Mouse (Mus musculus) c-Kit-positive CD71-positive TER-119-positive erythroid progenitor cells, embryonic 14.5 days (primary cell): Measurements from ENCODE around the gene Clec12b.

ENCODE experiments used
- DNase-seq: peaks from one replicate; pipeline ENCODE4 v3.0.0-alpha.2; 2013; ENCODE audit warnings: low spot score

The Clec12b gene

DNA sequence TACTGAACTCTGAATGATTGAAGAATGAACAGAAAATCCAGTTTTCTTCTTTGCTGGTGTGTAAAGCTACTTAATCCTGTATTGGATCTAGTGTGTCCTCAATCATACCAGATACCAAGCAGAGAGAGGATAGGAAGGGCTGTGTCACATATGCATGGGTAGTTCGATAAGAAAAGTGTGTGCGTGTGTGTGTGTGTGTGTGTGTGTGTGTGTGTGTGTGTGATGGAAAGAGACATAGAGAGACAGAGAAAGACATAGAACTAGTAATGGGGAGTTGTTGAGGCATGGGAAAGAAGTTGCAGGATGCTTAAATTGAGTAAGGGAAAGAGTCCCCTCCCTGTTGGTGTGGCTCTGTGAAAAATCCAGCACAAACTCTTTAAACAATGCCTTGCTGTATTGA lies at the start of gene Clec12b:
Clec12b (minus strand) TSS at position 101 of the 400 bp plus-strand sequence.
- DNase-seq, result no peak

DNA sequence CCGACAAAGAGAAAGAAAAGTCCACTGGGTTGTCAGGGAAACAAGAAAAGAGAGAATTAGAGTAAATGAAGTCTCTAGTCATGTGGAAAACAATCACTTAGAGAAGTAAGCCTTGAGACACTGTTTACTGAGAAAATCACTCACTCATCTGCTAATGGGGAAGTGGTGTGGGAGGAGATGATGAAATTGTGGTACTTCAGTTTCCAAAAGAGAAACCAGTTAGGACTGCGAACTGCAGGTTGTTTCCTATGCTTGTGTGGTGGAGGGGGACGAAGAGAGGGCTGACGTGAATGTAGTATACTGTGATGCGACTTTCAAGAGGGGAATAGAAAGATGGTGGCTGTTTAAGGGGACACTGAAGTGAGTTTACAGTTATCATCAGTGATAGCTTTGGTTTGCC lies 48.6 kb upstream of the Clec12b start:
- DNase-seq, result no peak

DNA sequence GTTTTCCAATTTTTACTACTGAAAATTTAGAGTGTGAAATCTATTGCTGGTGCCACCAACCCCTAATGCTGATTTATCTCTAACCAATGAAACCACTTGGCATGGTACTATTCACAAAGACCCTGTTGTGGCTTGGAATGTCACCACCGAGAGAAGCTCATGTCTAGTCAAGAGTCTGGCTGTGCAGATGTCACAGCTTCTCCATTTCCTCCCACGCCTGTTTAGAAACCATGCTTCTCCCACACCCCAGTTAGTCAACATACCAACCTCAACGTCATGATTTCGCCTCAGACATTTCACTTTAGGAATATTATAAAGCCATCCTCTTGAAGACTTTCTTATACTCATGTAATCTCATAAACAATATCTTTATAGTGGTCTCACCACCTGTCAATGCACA lies 41.6 kb upstream of the Clec12b start:
- DNase-seq, result no peak

DNA sequence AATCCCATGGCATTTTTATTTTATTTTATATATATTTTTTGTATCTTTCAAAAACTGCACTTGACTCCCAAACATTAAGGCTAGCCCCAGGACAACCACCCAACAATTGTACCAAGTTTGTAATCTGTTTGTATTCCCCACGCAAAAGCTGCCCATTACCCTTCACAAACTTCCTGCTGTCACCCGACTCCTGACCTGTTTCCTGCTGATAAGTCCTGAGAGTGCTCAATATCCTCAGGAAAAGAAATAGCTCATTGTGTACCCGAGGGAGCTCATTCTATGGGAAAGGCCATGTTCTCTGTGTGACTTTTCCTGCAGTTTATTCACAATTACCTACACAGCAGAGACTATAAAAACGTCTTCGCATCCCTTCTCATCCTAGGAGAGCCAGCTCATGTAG lies 40.1 kb upstream of the Clec12b start:
- no peak for DNase-seq

DNA sequence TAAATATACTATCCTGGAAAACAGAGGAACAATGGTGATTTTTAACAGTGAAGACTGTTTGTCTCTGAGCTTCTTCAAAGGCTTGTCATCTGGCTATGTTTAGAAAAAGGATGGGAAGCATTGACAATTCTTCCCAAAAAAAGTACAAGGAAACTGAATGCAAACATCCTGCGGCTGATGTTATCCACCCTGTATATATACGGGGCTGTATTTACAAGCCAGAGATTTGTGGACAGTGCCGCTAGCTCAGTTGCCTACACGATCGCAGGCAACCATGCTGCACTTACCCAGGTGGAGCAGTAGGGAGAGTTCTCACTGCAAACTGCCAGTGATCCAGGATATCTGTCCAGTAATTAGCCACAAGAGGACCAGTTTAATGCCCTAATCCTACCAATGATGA lies 39.5 kb upstream of the Clec12b start:
- DNase-seq, result no peak

DNA sequence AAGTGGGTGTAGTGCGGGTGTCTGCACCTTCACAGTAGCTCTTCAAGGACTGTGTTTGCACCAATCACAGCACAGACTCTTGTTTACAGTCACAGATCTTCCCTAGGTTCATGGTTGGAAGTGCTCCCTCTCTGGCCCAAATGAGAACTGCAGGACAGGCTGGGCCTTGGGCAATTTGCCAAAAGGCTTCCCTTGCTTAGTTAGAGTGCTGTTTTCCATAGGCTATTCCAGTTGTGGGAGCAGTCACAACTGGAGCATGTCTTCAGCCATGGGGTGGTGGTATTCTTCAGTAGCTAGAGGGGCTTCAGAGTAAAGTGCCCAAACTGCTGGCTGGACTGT lies 38.0 kb upstream of the Clec12b start:
- DNase-seq, result peak; percentile 54

DNA sequence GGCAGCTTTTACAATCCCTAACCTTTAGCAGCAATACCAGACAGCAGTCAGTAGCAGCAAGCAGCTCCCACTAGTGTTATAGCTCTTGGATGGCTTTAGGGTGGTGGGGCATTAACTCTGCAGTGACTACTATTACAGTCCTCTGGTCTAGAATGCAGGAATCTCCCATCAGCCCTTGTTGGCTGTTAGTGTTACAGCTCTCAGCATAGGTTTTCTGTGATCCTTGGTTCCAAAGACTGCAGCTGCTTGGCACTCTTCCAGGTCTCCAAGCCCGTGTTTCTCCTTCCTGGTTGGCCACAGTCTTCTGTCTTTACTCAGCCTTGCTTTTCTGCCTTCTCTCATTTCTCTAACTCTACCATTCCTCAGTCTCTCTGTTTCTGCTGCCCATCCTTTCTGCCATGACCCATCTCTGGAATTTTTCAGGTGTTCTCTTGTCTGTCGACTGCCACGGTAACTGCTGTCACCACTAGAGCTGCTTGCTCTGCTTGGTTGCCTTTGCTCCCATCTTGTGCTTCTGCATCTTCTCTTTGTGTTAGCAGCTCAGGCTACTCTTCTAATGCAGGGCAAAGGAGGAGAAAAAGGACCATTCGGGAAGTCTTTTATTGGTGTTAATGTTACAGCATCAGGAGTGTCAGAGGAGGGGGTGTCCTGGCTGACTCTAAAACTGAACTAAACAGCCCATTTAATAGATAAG lies 37.5 kb upstream of the Clec12b start:
- DNase-seq, result no peak

DNA sequence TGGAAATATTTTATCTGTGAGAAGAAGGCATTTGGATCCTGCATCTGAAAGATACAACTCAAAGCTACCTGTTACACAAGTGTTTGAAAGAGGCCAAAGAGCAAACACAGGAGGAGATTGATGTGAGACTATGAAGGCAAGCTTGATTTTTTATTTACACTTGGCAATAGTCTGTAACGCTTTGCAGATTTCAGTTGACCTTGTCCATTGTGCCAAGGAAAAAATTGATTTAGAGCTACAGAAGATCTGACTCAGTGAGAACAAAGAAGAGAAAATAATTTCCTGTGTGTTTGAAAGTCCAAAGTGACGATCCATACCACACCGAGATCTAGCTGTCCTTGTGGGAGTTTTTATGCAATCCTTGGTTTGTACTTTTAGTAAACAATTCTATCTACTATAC lies 36.6 kb upstream of the Clec12b start:
- DNase-seq, result no peak

DNA sequence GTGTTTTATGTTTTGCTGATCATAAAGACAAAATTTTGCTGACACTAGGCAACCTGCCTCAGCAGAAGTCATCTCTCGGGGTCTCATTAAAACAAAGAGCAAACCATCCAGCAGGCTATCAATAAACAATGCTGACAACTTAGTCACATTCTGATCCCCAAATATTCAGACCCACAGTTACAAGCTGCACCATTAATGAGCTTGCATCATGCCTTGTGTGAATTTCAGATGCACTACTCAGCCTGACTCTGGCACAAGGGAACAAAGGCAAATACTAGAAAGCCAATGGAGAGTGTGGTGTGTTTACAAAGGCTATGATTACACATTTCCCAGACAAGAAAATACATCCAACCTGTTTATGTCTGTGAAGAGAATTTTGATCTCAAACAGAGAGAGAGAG lies 28.5 kb upstream of the Clec12b start:
- no peak for DNase-seq

DNA sequence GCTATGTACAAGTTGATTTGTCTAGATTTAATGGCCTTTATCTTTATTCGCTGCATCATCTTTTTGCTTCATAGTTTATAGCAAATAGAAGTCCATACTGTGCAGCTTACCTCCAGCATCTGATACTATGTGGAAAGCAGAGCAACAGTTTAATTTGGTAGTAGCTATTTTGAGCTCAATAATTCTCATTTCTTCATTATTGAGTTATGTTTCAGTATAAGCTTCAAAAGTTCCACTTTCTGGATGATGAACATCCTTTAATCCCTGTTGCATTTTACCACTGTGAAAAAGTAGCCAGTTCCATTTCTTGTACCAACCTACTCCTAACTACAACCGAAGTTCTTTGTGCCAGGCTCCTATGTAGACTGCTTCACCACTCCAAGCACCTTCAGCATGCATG lies 22.9 kb upstream of the Clec12b start, which contains the start of gene Clec9a:
Clec9a (plus strand) TSS at position 301 of the 400 bp plus-strand sequence.
- no peak for DNase-seq

DNA sequence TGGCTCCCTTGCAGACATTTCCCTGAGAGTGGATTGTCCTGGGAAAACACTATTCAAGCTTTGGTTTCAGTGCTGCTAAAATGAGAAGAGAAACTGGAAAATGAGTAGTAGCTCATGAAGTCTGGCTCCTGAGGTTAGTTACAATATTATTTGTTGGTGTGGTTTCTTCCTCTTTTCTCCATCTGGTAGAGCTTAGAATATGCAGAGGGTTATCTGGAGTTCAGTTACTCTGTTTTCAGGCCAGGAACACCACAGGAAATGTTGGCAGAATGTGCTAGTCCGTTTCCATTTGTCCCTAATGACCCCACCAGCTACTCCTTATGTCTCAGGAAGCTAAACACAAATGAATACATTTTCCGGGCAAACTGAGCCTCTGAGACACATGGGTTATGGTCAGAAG lies 21.6 kb upstream of the Clec12b start:
- no peak for DNase-seq

DNA sequence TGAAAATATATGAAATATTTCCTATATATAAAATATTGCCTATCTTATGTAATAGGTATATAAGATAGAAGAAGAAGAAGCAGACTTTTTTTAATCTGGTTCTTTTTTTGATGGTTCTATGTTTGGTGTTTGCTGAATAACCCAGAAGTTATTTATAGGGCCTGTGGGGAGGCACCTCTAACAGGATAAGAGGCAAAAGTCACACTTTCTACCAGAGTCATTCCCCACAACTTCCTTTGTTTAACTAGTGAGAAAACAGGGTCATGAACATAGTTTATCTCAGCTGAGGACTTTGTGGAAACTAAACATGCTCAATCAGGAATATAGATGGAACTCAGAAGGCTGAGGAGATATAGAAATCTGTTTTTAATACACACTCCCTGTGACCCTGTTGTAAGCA lies 20.3 kb upstream of the Clec12b start:
- DNase-seq, result no peak

DNA sequence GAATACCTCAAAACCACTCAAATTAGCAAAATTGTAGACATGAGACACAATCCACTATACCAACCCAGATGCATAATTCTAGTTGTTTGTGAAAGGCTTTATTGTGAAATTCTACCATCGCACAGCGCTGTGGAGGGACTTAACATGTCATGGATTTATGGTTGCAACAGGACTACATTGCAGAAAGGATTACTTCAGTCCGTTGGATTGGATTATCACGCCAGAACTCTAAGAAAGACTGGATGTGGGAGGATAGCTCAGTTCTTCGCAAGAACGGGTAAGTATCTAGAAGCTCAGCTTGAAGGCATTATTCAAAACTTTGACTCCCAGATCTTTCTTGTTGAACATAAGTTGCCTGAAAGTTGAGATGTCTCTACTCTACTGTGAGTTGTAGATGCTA lies 17.7 kb upstream of the Clec12b start:
- no peak for DNase-seq

DNA sequence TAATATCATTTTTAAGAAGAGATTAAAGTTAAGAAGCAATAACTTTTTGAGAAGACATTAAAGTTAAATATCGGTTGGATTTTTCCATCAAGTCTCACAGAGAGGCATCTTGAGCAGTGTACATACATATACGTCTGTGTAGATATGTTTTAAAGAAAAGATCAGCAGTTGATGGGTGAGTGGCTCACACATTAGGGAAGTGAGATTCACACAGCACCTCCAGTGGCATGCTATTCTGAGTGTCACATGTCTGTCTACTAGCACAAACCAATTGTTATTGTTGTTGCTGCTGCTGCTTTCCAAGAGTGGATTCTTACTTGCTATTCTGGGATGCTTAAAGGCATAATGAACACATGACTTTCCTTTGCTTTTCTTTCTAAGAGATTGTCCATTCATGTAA lies 16.7 kb upstream of the Clec12b start:
- DNase-seq, result no peak

DNA sequence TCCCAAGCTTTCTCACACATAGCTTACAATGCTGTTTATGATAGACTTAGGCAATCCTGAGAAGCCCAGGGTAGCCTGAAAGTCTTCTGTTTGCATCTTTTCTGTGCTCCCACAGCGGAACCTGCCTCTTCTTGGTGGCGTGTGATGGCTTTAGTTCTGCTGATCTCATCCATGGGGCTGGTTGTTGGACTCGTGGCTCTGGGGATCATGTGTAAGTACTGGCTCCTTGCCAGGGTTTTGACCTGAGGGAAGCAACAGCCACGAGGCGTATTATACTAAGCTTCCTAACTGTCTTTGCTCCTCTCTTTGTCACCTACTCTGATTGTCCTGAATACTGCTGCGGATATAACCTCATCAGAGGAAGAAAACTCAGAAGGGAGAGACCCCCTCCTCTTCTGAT lies 14.3 kb upstream of the Clec12b start:
- DNase-seq, result no peak

DNA sequence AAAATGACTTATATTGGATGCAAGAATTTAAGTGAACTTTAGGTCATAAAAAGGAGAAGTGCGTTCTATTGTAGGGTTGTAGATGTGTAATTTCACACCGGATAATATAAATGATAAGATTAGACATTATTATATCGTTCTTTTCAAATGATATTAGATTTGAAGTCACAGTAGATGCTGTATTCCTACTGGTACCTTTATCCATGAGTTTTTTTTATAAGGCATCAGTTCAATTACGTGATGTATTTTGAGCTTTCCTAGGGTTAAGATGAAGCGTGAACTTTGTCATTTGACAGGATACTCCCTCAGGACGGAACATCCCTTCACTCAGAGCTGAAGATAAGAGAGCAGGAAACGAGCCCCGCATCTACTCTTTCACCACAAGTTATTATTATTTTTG lies 11.3 kb upstream of the Clec12b start, which contains the start of gene Clec1b:
Clec1b (plus strand) TSS at position 301 of the 400 bp plus-strand sequence.
- DNase-seq, result no peak

DNA sequence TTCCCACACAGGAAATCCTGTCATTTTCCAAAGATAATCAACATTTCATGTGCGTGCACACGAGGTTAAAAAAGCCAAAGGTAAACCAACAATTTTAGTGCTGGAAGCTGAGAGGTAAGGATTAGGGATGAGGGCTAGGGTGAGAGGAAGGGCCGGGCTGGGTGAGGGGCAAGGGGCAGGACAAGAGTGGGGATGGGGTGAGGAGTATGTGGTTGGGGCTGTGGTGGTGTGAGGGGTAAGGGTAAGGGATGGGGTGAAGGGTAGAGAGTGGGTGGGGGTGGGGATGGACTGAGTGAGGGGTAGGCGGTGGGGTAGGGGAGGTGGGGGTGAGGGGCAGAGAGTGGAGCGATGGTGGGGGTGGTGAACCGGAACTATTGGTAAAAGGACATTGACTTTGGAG lies 8.1 kb upstream of the Clec12b start:
- no peak for DNase-seq

DNA sequence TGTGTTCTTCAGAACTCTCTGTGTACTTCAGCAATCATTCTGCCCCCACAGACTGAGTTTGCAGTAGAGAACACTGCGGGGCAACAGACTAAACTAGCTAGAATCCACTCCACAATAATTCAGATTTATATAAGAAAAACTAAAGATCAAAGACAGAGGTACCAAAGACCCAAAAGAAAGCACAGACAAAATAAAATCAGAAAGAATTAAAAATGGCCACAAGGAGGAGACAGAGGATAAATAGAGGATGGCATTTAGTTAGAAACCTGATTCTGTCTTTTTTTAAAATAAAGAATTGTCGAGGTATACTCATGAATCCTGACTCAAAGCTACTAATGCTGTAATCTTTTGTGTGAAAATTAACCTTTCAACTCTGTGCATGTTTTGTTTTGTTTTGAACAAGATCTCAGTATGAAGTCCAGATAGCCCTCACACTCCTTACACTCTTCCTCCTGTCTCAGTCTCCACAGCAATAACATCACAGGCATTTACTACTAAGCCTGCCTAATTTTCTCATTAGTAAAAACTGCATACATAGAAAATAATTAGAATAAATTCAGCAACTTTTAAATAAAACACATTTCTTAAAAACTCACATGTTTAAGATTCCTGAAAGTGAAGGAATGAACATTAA lies 7.5 kb upstream of the Clec12b start:
- DNase-seq, result no peak

DNA sequence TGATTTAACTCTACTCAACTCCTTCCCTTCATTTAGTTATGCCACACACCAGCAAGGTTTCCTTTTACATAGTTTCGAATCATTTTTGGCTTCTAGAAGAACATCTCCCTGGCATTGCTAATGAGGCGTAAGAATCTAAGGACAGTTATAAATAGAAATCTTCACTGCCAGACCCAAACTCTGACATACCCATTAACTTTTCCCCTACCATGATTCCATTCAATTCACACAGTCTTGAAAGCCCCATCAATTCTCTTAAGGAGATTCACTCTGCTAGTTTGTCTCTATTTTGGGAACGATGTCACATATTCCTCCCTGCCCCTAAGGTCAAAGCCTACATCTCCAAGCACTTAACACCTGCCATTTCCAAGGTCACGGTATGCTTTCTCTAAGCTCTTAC lies 674 bp downstream of the Clec12b start:
- no peak for DNase-seq

DNA sequence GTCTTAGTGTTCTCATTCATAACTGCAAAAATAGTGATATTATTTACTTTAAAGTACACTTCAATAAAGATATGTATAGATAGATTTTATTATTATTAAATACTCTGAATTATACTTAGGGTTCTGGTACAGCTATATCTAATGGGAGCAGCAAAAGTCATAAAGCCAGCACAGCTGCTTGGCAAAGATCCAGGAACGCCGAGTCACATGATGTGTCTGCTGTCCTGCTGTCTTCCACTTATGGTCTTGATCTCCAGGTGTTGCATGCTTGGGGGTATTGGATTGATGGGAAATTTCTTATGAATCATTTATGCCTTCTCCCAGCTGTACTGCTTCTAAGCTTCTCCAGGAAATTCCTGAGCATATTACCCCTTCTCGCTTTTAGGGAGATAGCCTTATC lies 2.2 kb downstream of the Clec12b start:
- no peak for DNase-seq

DNA sequence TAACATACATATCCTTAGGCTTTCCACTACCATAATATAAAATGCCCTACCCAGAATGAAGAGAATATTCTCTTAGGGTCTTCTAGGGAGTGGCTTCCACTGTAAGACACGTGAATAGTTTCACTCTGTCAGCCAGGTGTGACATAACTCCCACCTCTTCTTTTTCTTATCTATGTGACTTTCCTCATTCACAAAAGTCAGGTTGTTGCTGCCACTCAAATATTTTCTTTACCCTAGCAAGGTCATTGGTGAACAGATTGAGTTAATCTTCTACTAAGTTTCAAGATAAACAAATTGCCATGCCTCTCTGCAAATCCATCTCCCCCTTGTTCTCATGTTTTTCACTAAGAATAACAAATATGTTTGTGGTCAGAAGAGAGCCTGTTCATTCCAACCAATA lies 3.9 kb downstream of the Clec12b start:
- no peak for DNase-seq

DNA sequence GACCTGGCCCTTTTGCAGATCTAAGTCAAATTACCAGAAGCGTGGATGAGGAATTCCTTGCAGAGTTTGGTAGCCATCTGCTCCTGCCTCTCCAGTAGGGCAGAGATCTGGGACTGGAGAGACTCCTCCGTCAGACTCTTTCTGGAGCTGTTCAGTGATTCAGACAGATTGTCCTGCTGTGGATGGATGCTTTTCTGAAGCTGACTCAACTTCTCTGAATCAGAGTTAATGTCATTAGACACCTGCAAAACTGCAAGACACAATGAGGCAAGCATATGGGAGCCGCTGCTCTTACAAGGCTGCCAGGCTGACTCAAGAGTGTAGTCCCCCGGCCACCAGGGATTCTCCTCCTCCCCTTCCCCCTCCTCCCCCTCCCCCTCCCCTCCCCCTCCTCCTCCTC lies 5.2 kb downstream of the Clec12b start:
- no peak for DNase-seq

DNA sequence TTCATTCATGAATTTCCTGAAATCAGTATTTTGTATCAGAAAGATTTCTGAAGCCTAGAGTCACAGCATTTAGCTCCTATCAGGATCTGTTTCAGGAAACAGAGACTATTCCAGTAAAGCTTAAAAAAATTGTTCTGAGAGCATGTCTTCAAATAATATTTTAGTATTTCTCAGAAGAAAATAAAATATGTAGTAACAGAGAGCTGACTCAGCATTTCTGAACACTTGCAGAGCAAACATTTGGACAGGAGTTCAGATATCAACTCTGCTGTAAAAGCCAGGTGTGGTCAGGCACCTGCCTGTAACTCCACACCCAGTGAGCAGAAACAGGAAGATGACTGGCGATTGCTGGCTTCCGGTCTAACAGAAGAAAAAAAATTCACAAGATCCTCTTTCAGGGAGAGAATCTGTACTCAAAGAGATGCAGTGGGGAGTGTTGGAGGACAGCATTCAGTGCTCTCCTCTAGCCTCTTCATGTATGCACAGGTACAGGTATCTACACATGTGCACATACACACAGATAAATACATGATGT lies 10.7 kb downstream of the Clec12b start:
- DNase-seq, result no peak
